Mouse (Mus musculus) midbrain, embryonic 14.5 days (tissue): Measurements from ENCODE around the gene Fam168a. TPM values are rescaled to one million over a fixed set of nuclear protein-coding genes. Genes with fewer than 3 reads are reported as not detected.

Experiments used
- ATAC-seq: fragments of 200-750 bp; cut with Nextera tagmentation; 2 replicates; pipeline ENCODE4 v1.8.0; 2017; ENCODE audit warnings: moderate number of reproducible peaks, moderate library complexity; ENCODE audit not compliant: low FRiP score, low TSS enrichment
- DNase-seq: peaks from one replicate; pipeline ENCODE4 v3.0.0-alpha.2; 2015
- H3K27ac ChIP-seq: fragments of 300-500 bp; sonication (generic); replicated peaks from 2 replicates; pipeline ENCODE4 v1.5.1; 2014; ENCODE audit warnings: mild to moderate bottlenecking, low read depth, low read length, moderate library complexity
- H3K27me3 ChIP-seq: fragments of 300-500 bp; sonication (generic); 2 replicates; pipeline ENCODE4 v1.6.1; 2014; ENCODE audit warnings: low read length, control low read depth, mixed read lengths; ENCODE audit not compliant: control insufficient read depth, insufficient read depth
- H3K36me3 ChIP-seq: fragments of 300-500 bp; sonication (generic); 2 replicates; pipeline ENCODE4 v1.6.1; 2014; ENCODE audit warnings: low read length, control low read depth; ENCODE audit not compliant: control insufficient read depth, insufficient read depth
- H3K4me1 ChIP-seq: fragments of 300-500 bp; sonication (generic); 2 replicates; pipeline ENCODE4 v1.6.1; 2014; ENCODE audit warnings: mild to moderate bottlenecking, antibody characterized with exemption, low read length, control low read depth; ENCODE audit not compliant: control insufficient read depth, insufficient read depth
- H3K4me2 ChIP-seq: fragments of 300-500 bp; sonication (generic); 2 replicates; pipeline ENCODE4 v1.6.1; 2014; ENCODE audit warnings: mild to moderate bottlenecking, low read length, moderate library complexity
- H3K4me3 ChIP-seq: fragments of 300-500 bp; sonication (generic); replicated peaks from 2 replicates; pipeline ENCODE4 v1.5.1; 2014; ENCODE audit warnings: low read depth, low read length
- H3K9ac ChIP-seq: fragments of 300-500 bp; sonication (generic); replicated peaks from 2 replicates; pipeline ENCODE4 v1.6.1; 2014; ENCODE audit warnings: mild to moderate bottlenecking, low read length, moderate library complexity
- H3K9me3 ChIP-seq: fragments of 300-500 bp; sonication (generic); 2 replicates; pipeline ENCODE4 v1.6.1; 2016; ENCODE audit warnings: low read length, control low read depth, mixed read lengths; ENCODE audit not compliant: control insufficient read depth
- WGBS: fragments of 180-500 bp; shearing (Covaris S2); extraction: QIAGEN DNeasy Blood & Tissue Kit; methylation state at CpG from one replicate; pipeline ENCODE4 v1.1.7; 2014; 5-methylcytosine and 5-hydroxymethylcytosine counted together
- polyA plus RNA-seq: library from polyadenylated mRNA; unstranded; fragments of >200 nt; fragmentation: Nextera tagmentation; extraction: Ambion mirVana; gene quantifications from 2 replicates; pipeline ENCODE4 v1.2.1, GENCODE M21; 2014

The Fam168a gene
- polyA plus RNA-seq, 1 experiment from 2014 or later, result 113 TPM

- DNase-seq (no peak), ATAC-seq (no peak)
These were observed 128.7 kb downstream of the Fam168a start for GRCm38 (mm10) chr7:100835168-100835567.

GRCm38 (mm10) chr7:100835711-100836110 lies 129.3 kb downstream of the Fam168a start:
- 91% methylated on average over 6 of the region's 6 CpGs for WGBS
- Histone ChIP-seq H3K9me3 (no peaks in the 10 kb centered on the region), H3K27me3 (no peaks in the 10 kb centered on the region), H3K4me3 (no peak overlapping the region), H3K9ac (no peak overlapping the region), H3K27ac (no peak overlapping the region), H3K4me1 (no peaks in the 10 kb centered on the region), H3K36me3 (peaks cover 71% of the 10 kb centered on the region), H3K4me2 (no peak overlapping the region)
- DNase-seq (no peak), ATAC-seq (no peak)

More at GRCm38 (mm10) chr7:100835168-100835567, 128.7 kb downstream of the Fam168a start:
- 92% methylated on average over 7 of the region's 7 CpGs for WGBS
- no peaks in the 10 kb centered on the region for H3K9me3 ChIP-seq
- H3K9ac ChIP-seq, result no peak overlapping the region
- H3K4me1 ChIP-seq, result no peaks in the 10 kb centered on the region
- H3K27ac ChIP-seq, result no peak overlapping the region
- peaks cover 71% of the 10 kb centered on the region for H3K36me3 ChIP-seq
- H3K4me3 ChIP-seq, result no peak overlapping the region
- H3K4me2 ChIP-seq, result no peak overlapping the region
- no peaks in the 10 kb centered on the region for H3K27me3 ChIP-seq

- no peak overlapping the region for H3K4me2 ChIP-seq
- H3K4me3 ChIP-seq, result no peak overlapping the region
- 91% methylated on average over 10 of the region's 10 CpGs for WGBS
- no peaks in the 10 kb centered on the region for H3K4me1 ChIP-seq
- H3K9ac ChIP-seq, result no peak overlapping the region
- ATAC-seq, result no peak
- H3K9me3 ChIP-seq, result no peaks in the 10 kb centered on the region
- no peak for DNase-seq
- no peaks in the 10 kb centered on the region for H3K27me3 ChIP-seq
- H3K36me3 ChIP-seq, result peaks cover 67% of the 10 kb centered on the region
- H3K27ac ChIP-seq, result no peak overlapping the region
These were observed 130.2 kb downstream of the Fam168a start for GRCm38 (mm10) chr7:100836657-100837056.

- Histone ChIP-seq H3K4me1 (no peaks in the 10 kb centered on the region), H3K27ac (no peak overlapping the region), H3K4me2 (no peak overlapping the region), H3K36me3 (peaks cover 66% of the 10 kb centered on the region), H3K9ac (no peak overlapping the region), H3K27me3 (no peaks in the 10 kb centered on the region), H3K4me3 (no peak overlapping the region), H3K9me3 (no peaks in the 10 kb centered on the region)
- 67% methylated on average over 1 of the region's 1 CpGs for WGBS
- no peak for ATAC-seq
- DNase-seq, result no peak
These were observed 131.3 kb downstream of the Fam168a start for GRCm38 (mm10) chr7:100837701-100838100.

- no peak overlapping the region for H3K27ac ChIP-seq
- H3K27me3 ChIP-seq, result no peaks in the 10 kb centered on the region
- no peaks in the 10 kb centered on the region for H3K4me1 ChIP-seq
- no peak overlapping the region for H3K4me2 ChIP-seq
- DNase-seq (no peak), ATAC-seq (no peak)
- no peaks in the 10 kb centered on the region for H3K9me3 ChIP-seq
- H3K9ac ChIP-seq, result no peak overlapping the region
- WGBS, result 84% methylated on average over 6 of the region's 6 CpGs
- H3K36me3 ChIP-seq, result peaks cover 47% of the 10 kb centered on the region
- H3K4me3 ChIP-seq, result no peak overlapping the region
These were observed 133.4 kb downstream of the Fam168a start for GRCm38 (mm10) chr7:100839632-100840402.

GRCm38 (mm10) chr7:100840906-100841305 lies 134.5 kb downstream of the Fam168a start:
- 94% methylated on average over 1 of the region's 1 CpGs for WGBS
- no peak for DNase-seq
- no peak for ATAC-seq
- H3K4me2 ChIP-seq, result no peak overlapping the region
- no peaks in the 10 kb centered on the region for H3K4me1 ChIP-seq
- peaks cover 36% of the 10 kb centered on the region for H3K36me3 ChIP-seq
- H3K9ac ChIP-seq, result no peak overlapping the region
- H3K27ac ChIP-seq, result no peak overlapping the region
- H3K4me3 ChIP-seq, result no peak overlapping the region
- no peaks in the 10 kb centered on the region for H3K27me3 ChIP-seq
- H3K9me3 ChIP-seq, result no peaks in the 10 kb centered on the region

- Histone ChIP-seq H3K4me1 (no peaks in the 10 kb centered on the region), H3K27me3 (no peaks in the 10 kb centered on the region), H3K27ac (no peak overlapping the region), H3K4me3 (no peak overlapping the region), H3K9me3 (no peaks in the 10 kb centered on the region), H3K4me2 (no peak overlapping the region), H3K36me3 (peaks cover 29% of the 10 kb centered on the region), H3K9ac (no peak overlapping the region)
- WGBS, result 93% methylated on average over 6 of the region's 6 CpGs
- DNase-seq (no peak), ATAC-seq (no peak)
These were observed 135.2 kb downstream of the Fam168a start for GRCm38 (mm10) chr7:100841608-100842007.

- H3K27me3 ChIP-seq, result no peaks in the 10 kb centered on the region
- H3K4me3 ChIP-seq, result no peak overlapping the region
- H3K27ac ChIP-seq, result no peak overlapping the region
- H3K9me3 ChIP-seq, result no peaks in the 10 kb centered on the region
- H3K36me3 ChIP-seq, result peaks cover 24% of the 10 kb centered on the region
- whole genome bisulfite sequencing, result 90% methylated on average over 5 of the region's 5 CpGs
- H3K9ac ChIP-seq, result no peak overlapping the region
- H3K4me1 ChIP-seq, result no peaks in the 10 kb centered on the region
- DNase-seq, result no peak
- no peak for ATAC-seq
- no peak overlapping the region for H3K4me2 ChIP-seq
These were observed 135.7 kb downstream of the Fam168a start for GRCm38 (mm10) chr7:100842175-100842574.

- ATAC-seq (no peak), DNase-seq (no peak)
- 93% methylated on average over 2 of the region's 2 CpGs for WGBS
- Histone ChIP-seq H3K27ac (no peak overlapping the region), H3K4me1 (no peaks in the 10 kb centered on the region), H3K27me3 (no peaks in the 10 kb centered on the region), H3K36me3 (0 out of 2 replicates have a peak, but pooled peaks cover 8% of the 10 kb centered on the region), H3K9me3 (no peaks in the 10 kb centered on the region), H3K4me2 (no peak overlapping the region), H3K9ac (no peak overlapping the region), H3K4me3 (no peak overlapping the region)
These were observed 137.4 kb downstream of the Fam168a start for GRCm38 (mm10) chr7:100843866-100844265.
